Mouse (Mus musculus): ENCODE measurements at regions not wholly inside any gene's neighbourhood (a gene's known extent, or its start where the extent isn't known, plus 50 kb on each side); places are given as distances from the start of the nearest gene placed in this dataset.
"Not testable (repeated sequence)": the region's sequence is repeated elsewhere in the genome, so short reads cannot be mapped to it uniquely, and the experiment has no call there.

GRCm38 (mm10) chr7:73688451-73688850 lies 51.7 kb upstream of the Fam174b start:
- DNase-seq (ENCODE audit: low read depth, low spot score): no peak

DNA sequence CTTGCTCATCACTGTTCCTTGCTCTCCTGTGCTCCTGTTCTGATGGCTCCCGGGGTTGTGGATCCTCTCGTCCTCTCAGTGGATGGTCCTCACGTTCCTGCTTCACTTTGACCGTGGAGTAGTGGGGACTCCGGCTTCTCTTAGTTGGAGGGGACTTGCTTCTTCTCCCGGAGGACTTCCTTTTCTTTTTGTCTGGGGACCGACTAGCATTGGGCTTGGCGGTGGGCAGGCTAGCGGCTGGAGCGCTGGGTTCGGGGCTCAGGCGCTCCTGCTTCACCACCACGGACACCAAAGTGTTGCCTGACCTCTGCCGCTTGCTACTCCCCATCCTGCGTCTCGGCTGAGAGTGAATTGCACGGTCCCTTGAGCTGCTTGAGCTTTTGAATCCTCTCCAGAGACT lies 53.9 kb upstream of the Fam174b start:
- not testable (repeated sequence) for DNase-seq (ENCODE audit: low read depth, low spot score)

GRCm38 (mm10) chr7:73682756-73683155 lies 57.3 kb upstream of the Fam174b start:
- DNase-seq (ENCODE audit: low read depth, low spot score): no peak

DNA sequence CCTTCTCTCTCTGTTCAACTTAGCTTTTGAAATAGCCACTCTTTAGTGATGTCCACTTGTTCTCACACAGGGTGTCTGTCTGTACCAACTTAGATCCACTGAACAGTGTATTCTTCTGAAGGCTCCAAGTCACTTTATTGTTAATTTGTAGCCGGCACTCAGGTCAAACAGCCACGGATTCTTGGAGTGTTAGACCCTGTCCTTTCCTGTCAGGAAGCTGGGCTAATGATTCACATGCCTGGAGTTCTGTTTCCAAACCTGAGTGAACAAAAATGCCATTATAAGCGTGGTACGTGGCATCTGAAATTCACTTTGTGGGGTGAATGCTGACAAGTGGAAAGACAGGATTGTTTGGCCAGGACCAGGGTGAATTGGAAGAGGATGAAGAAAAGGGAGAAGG lies 69.5 kb upstream of the Fam174b start:
- no peak for DNase-seq (ENCODE audit: low read depth, low spot score)

DNA sequence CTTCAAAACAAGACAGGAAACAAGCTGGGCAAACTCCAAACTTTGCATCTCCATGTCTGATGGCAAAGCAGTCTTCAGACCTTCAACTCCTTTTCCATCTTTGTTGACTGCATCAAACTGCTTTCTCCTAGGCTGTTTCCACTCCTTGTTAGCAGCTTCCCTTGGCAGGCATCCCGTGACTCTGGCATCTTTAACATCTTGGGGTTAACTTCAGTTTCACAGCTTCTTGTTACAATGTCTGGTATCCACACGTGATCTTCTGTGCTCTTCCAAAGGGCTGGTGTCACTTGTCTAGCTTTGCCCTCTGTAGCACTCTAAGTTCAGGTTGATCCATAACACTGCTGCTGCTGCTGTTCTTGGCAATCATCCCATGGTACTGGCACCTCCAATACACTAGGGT lies 71.3 kb upstream of the Fam174b start:
- no peak for DNase-seq (ENCODE audit: low read depth, low spot score)

- no peak for DNase-seq (ENCODE audit: low read depth, low spot score)
Observed at GRCm38 (mm10) chr7:73666921-73667675, 73.0 kb upstream of the Fam174b start.

GRCm38 (mm10) chr7:73664962-73665361 lies 75.1 kb upstream of the Fam174b start:
- no peak for DNase-seq (ENCODE audit: low read depth, low spot score)

- DNase-seq (ENCODE audit: low read depth, low spot score): no peak
Observed at GRCm38 (mm10) chr7:73662536-73662935, 77.6 kb upstream of the Fam174b start.

DNA sequence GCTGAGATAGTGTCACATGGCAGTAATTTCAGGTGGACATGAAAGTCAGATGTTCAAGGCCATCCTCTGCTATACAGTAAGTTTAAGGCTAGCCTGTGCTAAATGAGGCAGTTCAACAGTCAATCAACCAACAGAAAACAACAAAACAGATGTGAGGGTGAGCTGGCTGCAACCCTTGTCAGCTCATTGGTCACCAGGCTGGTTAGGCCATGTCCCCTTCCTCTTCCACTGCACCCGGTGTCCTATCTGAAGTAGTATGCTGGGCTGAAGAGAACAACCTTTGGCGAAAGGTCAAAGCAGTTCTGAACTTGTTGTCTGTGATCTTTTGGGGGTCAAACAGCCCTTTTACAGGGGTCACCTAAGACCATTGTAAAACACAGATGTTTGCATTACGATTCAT lies 78.2 kb upstream of the Fam174b start:
- DNase-seq (ENCODE audit: low read depth, low spot score): no peak

- no peak for DNase-seq (ENCODE audit: low read depth, low spot score)
Observed at GRCm38 (mm10) chr7:73659551-73659950, 80.6 kb upstream of the Fam174b start.

DNA sequence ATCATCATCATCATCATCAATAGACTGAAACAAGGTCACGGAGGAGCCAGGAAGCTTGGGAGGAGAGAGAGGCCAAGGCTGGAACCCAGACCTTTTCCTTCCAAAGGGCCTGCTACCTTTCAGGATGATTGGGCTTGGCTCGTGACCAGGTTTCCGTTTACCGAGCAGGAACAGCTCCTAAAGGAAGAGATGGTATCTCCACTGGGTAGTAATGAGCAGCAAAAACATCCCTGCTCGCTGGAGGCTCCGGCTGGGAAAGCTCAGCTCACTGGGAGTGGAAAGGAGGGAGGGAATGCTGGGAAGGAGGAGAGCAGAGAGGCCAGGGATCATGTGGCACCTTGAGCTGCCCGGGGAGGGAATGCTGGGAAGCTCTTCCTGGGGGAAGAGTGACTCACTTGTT lies 82.8 kb upstream of the Fam174b start:
- DNase-seq (ENCODE audit: low read depth, low spot score): no peak

- not testable (repeated sequence) for DNase-seq (ENCODE audit: low read depth, low spot score)
Observed at GRCm38 (mm10) chr7:73656424-73656795, 83.7 kb upstream of the Fam174b start.

GRCm38 (mm10) chr7:73655787-73656423 lies 84.2 kb upstream of the Fam174b start:
- DNase-seq (ENCODE audit: low read depth, low spot score): peak; percentile 62

DNA sequence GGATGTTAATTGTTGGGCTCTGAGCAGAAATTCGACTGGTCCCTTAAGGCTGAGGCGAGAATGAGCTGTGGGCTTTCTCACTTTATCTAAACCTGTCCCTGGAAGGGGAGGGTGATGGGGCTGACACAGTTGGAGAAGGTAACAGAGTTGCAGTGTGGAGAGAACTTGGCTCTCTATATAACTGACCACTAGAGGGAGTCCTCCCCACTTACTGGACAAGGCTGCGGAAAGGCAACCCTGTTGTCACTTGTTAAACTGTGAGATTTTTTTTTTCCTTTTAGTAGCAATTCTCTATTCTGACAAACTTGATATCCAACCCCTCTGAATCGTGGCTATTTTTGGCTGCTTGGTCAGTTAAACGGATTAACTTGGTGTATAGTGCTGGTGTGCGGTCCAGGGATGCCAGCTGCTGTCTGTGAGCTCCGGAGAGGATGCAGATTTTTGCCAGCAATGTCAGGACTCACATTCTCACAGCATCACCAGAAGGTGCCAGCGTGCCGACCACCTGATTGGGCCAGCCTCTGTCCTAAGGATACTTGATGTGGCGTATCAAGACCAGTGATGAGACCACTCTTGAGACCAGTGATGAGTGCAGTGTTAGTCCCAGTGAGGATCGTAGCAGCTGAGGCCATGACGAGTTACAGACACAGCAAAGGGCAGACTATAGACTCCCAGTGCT lies 85.8 kb upstream of the Fam174b start:
- DNase-seq (ENCODE audit: low read depth, low spot score): peak; percentile 44

- DNase-seq (ENCODE audit: low read depth, low spot score): no peak
Observed at GRCm38 (mm10) chr7:73650909-73651308, 89.2 kb upstream of the Fam174b start.

DNA sequence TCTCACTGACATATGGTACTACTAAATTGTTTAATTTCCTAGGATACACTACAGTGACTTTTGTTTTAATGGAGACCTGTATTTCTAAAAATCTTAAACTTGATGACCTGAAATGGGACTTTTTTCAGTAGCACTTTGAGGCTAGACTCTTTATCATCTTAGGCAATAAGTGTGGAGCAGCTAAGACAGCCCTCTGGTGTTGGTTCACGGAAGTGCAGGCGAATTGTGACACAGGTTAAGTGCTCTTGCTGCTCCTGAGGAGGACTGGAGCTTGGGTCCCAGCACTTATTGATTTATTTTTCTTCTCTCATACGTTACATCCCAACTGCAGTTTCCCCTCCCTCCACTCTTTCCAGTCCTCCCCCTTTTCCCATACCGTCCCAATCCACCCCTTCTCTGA lies 92.1 kb upstream of the Fam174b start:
- DNase-seq (ENCODE audit: low read depth, low spot score): peak; percentile 61

GRCm38 (mm10) chr7:73647140-73647539 lies 93.0 kb upstream of the Fam174b start:
- no peak for DNase-seq (ENCODE audit: low read depth, low spot score)

DNA sequence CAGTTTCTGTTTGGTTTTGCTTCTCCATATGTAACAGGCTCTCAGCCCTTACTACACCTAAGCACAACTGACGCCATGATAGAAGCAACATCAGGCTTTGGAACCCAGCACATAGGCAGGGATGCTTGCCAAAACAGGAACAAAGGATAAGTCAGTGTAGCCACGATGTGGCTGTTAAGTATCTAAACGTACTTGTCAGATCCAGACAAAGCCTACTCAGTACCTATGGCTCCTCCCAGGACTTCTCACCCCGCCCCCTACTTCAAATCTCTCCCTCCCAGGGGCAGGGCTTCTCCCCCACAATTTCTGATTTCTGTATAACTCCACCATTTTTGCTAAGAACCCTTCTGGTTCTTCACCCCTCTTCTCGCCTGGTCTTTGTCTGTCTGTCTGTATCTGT lies 93.4 kb upstream of the Fam174b start:
- no peak for DNase-seq (ENCODE audit: low read depth, low spot score)

DNA sequence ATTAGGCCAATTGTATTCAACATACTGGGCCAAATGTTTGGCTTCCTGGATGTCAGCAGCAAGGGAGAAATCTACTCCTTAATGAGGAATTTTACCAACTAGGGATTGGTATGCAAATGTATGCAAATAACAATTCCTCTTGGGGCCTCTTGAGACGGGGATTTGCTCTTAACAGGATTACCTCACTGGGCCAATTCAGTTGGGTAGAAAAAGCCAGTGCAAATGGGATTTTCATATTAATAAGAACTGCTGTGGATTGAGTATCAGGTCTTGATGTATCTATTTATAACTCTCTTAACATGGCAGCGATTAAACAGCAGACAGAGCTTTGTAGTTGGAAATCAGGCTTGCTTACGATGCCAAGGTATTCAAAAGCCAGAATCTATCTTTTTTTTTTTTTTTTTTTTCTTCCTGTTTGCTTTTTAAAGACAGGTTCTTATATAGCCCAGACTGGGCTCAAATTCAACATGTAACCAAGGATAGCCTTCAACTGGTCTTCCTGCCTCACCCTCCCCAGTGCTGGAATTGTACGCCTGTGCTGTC lies 95.7 kb upstream of the Fam174b start:
- no peak for DNase-seq (ENCODE audit: low read depth, low spot score)

DNA sequence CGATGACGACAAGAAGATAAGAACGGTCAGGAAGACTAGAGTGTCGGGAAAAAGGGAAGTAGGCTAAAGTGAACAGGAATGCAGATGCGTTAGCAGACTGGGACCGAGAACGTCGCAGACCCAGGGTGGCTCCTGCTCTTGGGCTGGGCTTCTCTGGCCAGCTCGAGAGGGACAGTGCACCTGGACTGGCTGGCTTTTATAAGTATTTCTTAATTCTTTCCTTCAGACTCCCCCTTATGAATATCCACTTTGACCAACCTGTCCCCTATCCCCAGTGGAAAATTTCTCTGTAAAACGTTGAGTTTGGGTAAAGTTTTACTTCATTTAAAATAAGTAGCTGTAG lies 96.1 kb upstream of the Fam174b start:
- no peak for DNase-seq (ENCODE audit: low read depth, low spot score)

GRCm38 (mm10) chr7:73643306-73643992 lies 96.7 kb upstream of the Fam174b start:
- DNase-seq (ENCODE audit: low read depth, low spot score): no peak

DNA sequence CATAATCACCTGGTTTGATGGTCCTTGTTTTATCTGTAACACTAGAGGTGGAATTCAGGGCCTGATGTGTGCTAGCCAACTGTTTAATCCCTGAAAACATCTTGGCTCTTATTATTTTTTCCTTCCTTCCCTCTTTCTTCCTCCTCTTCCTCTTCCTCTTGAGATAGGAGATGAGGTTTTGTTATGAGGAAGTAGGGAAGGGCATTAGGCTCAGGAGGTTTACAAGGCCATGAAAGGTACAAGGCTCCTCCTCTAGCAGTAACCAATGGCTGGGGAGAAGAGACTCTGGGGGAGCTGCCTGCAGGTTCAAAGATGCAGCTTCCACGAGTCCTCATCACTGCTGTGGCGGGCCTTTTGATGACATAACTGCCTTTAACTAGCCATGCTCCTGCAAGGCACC lies 98.6 kb upstream of the Chd2 start:
- DNase-seq (ENCODE audit: low read depth, low spot score): no peak

Measured in embryo, embryonic 11.5 days (tissue).